Mouse (Mus musculus) lung, postnatal 0 days (tissue): ENCODE measurements around the gene Mpg.

Experiments used
- CTCF ChIP-seq: IDR thresholded peaks from 2 replicates; pipeline ENCODE4 v1.5.1; 2016; ENCODE audit warnings: antibody characterized with exemption, mild to moderate bottlenecking
- EP300 ChIP-seq: IDR thresholded peaks from 2 replicates; pipeline ENCODE4 v1.6.1; 2016; ENCODE audit warnings: antibody characterized with exemption, mild to moderate bottlenecking, control low read depth

DNA sequence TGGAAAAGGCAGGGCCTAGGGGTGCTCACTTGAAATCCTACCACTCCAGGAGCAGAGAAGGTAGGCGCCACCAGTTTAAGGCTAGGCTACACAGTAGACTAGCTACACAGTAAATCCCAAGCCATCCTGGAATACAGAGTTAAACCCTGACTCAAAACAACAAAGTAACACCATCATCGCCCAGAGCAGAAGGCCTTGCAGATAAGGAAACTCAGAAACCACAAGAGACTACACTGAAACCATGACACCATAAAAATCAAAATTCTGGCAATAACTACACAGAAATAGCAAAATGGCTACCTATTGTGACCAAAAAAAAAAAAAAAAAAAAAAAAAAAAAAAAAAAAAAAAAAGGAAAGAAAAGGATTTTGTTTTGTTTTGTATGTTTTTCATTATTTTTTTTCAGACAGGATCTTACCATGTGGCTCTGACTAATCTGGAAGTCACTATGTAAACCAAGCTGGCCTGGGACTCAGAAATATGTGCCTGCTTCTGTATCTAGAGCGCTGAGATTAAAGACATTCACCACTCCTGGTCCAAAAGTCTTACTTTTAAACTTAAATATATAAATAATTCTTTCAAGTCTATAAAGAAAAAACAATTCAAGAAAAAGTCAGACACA, 38.9 kb downstream of the Mpg start:
- no peak for TF ChIP-seq CTCF
- TF ChIP-seq EP300 = no peak
